Mouse (Mus musculus) adrenal gland, postnatal 25 days (tissue): ENCODE data around the gene Entpd8. TPM values are rescaled to one million over a fixed set of nuclear protein-coding genes. Genes with fewer than 3 reads are reported as not detected.
A peak's percentile ranks its signal among the peaks of the same experiment; 100 is the strongest.

Source experiments
- DNase-seq: peaks from one replicate; pipeline ENCODE4 v3.0.0; 2021; ENCODE audit warnings: mixed read lengths
- long read RNA-seq: library from polyadenylated mRNA; stranded (forward); transcript quantifications from one replicate; pipeline ENCODE4 v2.0.0, GENCODE M21; 2021
- total RNA-seq: library from RNA; stranded (reverse); gene quantifications from 2 replicates; pipeline ENCODE4 v1.2.3, GENCODE M21; 2021

Gene Entpd8
- 2.1 TPM in 1 of 2 replicates, not detected in the other for total RNA-seq
- long read RNA-seq, transcript Entpd8-203 (10 exons, 2,301 nt): major isoform, 31 of 64 reads
- long read RNA-seq, partial matches to known transcripts: 14 of 64 reads
- long read RNA-seq, other reads (novel, unspliced or antisense): 19 of 64 reads

GRCm38 (mm10) chr2:25080076-25080475 is at the start of gene Entpd8:
Gene Entpd8 (plus strand): TSS chr2:25080304.
- no peak for DNase-seq

DNA sequence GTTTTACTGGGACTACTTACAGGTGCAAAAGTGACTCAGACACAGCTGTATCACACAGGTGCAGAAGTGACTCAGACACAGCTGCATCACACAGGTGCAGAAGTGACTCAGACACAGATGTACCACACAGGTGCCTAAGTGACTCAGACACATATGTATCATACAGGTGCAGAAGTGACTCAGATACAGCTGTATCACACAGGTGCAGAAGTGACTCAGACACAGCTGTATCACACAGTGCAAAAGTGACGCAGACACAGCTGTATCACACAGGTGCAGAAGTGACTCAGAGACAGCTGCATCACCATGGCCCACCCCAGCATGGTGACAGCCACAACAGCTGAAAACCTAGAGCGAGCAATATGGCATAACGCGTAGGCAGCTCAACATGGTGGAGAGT is 45.1 kb upstream of the Entpd8 start:
- DNase-seq: no peak

DNA sequence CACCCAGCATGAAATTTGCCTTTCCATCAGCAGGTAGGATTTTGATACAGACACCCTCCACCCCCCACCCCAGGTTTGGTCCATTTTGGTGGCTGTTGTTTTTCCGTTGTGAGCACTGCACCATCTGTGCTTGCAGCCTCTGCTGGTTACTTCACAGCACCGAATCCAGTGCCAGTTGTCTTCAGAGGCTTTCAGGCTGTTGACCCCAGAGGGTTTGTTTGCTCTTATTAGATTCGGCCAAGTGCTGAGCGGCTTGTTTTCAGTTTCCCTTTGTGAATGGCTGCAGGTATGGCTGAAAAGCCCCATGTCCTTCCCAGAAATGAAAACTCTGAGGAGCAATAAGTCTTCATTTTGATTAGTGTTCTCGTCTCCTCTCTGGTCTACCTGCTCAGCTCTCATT is 40.0 kb upstream of the Entpd8 start:
- no peak for DNase-seq

DNA sequence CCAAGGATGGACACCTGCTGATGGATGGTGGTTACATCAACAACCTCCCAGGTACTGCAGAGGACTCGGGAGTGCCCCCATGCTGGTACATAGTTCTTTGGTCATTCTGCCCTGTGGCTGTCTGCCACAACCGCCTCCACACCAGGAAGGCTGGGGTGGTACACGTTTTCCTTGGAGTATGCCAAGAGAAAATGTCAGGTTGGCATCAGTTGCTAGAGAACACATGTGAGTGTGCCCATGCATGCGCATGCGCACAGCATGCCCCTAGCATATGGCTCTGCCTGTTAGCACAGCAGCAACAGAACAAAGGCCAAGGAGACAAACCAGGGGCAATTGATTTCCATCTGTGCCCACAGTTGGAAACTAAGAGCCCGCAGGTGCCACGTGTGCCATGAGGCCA is 29.2 kb upstream of the Entpd8 start:
- no peak for DNase-seq

GRCm38 (mm10) chr2:25051450-25051849 is 28.7 kb upstream of the Entpd8 start:
- DNase-seq: no peak

DNA sequence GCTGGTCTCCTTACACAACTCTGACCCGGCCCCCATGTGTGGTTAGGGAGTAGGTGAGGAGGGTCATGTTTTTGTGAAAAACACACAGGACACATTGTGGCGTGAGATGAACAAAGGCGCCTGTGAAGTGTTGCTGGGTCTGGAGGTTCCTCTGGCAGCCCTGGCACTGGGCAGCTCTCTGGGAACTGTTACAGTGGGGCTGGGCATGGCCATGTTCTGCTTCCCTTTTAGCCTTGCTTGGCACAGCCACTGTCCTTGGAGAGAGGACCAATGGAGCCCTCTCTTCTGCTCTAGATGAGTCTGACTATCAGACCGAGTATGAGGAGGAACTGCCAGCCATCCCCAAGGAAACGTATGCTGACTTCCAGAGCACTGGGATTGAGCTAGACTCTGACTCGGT is 27.0 kb upstream of the Entpd8 start:
- no peak for DNase-seq

DNA sequence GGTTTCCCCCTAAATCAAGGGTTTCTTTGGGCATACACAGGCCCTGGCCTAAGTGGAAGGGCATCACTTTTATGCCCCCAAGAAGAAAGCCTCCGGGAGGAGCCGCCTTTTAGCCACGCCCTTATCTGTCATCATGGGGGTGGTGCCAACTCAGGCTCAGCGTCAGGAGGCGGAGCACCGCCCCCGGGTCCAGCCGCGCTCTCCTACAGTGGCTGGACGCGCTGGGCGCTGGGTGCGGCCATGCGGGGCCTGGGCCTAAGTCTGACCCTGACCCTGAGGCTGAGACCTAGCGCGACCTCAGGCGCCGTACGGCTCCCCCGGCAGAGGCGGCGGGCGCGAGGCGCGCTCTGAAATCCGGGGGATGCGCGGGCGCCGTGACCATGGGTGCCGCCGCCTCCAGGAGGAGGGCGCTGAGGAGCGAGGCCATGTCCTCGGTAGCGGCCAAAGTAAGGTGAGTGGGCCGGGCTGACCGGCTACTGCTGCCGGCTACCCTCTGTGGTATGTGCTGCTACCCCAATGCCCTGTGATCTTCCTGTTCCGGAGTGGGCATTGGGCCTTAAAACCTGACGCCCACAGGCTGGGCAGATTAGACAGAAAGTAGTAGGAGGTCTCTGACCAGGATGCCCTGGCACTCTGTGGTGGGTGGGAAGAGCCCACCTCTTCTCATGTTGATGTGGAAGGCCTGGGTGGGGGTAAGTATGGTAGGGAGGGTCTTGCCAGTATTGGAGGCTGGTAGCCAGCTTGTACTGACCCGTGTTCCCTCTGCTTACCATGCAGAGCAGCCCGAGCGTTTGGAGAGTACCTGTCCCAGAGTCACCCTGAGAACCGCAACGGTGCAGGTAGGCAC is 25.7 kb upstream of the Entpd8 start, which contains the start of gene Nsmf:
Nsmf (plus strand) TSS at position 135 of the 847 bp plus-strand sequence.
- peak; percentile 87 for DNase-seq

DNA sequence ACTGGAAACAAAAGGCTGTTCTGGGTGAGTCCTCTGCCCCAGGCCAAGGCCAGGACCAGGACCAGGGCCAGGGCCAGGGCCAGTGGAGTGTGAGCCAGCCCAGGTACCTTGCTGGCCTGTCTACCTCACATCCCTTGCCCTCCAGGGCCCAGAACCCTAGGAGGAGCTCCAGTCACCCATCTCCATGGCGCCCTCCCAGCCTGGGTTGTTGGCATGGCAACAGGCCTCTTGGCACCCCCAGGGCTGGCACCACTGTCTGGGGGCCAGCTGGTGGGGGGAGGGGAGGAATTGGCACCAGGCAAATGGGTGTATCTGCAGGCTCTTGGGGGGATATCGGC is 25.1 kb upstream of the Entpd8 start:
- DNase-seq: peak; percentile 18

DNA sequence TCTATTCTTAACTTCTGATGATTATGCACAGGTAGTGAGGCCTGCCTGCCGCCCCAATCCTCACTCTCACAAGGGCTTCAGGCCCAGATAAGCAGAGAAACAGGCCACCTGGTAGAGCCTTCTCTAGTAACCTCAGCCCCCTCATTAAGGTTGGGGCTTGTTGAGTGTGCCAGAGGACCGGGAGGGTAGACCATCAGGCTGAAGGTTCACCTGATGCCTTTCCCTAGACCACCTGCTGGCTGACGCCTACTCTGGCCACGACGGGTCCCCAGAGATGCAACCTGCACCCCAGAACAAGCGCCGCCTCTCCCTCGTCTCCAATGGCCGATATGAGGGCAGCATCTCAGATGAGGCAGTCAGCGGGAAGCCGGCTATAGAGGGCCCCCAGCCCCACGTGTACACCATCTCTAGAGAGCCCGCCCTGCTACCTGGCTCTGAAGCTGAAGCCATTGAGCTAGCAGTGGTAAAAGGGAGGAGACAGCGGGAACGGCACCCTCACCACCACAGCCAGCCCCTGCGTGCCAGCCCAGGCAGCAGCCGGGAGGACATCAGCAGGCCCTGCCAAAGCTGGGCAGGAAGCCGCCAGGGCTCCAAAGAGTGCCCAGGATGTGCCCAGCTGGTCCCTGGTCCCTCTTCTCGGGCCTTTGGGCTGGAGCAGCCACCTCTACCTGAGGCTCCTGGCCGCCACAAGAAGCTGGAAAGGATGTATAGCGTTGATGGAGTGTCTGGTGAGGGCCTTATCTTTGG is 24.5 kb upstream of the Entpd8 start:
- DNase-seq: no peak

DNA sequence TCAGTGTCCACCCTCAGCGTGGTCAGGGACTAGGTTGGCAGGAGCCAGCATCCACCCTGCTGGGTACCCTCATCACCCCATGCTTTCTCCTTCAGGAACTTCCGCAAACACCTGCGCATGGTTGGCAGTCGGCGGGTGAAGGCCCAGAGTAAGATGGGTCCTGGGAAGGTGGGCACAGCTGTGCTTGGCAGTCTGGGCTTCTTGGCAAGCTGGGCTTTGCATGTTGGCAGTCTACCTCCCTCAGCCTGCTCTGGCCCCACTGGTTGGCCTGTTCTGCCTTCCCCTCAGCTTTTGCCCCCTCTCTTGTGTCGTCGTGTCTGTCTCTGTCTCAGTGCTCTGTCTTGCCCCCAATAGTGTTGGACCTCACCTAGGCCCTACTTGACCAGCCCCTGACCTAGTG is 21.2 kb upstream of the Entpd8 start:
- no peak for DNase-seq

GRCm38 (mm10) chr2:25063523-25063922 is 16.6 kb upstream of the Entpd8 start:
- no peak for DNase-seq

DNA sequence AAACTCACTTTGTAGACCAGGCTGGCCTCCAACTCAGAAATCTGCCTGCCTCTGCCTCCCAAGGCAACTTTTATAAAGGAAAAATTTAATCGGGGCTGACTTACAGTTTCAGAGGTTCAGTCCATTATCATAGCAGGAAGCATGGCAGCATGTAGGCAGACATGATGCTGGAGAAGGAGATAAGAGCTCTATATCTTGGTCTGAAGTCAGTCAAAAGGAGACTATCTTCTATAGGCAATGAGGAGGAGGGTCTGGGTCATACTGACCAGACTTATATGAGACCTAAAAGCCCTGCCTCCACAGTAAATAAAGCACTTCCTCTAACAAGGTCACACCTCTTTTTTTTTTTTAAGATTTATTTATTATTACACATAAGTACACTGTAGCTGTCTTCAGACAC is 15.8 kb upstream of the Entpd8 start:
- no peak for DNase-seq

- DNase-seq: no peak
Observed at GRCm38 (mm10) chr2:25065537-25065936, 14.6 kb upstream of the Entpd8 start.

GRCm38 (mm10) chr2:25066552-25066951 is 13.6 kb upstream of the Entpd8 start:
- no peak for DNase-seq

- DNase-seq: no peak
Observed at GRCm38 (mm10) chr2:25069537-25069936, 10.6 kb upstream of the Entpd8 start.

- DNase-seq: no peak
Observed at GRCm38 (mm10) chr2:25072398-25072797, 7.7 kb upstream of the Entpd8 start.

- DNase-seq: no peak
Observed at GRCm38 (mm10) chr2:25075506-25075905, 4.6 kb upstream of the Entpd8 start.

DNA sequence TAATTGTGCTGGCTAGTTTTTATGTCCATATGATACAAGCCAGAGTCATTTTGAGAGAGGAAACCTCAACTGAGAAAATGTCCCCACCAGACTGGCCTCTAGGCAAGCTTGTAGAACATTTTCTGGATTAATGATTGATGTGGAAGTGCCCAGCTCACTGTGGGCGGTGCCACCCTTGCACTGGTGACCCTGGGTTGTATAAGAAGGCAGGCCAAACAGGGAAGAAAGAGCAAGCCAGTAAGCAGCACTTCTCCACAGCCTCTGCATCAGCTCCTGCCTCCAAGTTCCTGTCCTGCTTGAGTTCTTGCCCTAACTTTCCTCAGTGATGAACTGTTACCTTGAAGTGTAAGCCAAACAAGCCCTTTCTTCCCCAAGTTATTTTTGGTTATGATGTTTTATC is 1.1 kb upstream of the Entpd8 start:
- DNase-seq: no peak

GRCm38 (mm10) chr2:25083697-25084096 is 3.6 kb downstream of the Entpd8 start:
- no peak for DNase-seq

DNA sequence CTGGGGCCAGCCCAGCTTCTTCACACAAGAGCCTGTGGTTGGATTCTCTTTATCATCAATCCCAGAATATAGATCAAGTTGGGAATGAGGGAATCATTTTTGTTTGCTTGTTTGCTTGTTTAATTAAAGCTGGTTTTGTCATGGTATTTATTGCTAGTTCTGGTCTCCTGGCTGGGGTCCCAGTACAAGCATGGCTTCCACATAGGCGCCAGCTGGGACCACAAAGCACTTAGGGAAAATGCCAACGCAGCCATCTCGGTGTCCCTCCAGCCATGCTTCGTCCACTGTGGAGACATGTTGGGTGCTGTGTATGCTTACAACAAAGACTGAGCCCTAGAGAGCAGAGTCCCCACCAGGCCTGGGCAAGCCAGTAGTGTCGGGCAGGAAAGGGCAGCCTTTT is 5.5 kb downstream of the Entpd8 start:
- DNase-seq: no peak

GRCm38 (mm10) chr2:25087842-25088241 is 7.7 kb downstream of the Entpd8 start:
- no peak for DNase-seq

DNA sequence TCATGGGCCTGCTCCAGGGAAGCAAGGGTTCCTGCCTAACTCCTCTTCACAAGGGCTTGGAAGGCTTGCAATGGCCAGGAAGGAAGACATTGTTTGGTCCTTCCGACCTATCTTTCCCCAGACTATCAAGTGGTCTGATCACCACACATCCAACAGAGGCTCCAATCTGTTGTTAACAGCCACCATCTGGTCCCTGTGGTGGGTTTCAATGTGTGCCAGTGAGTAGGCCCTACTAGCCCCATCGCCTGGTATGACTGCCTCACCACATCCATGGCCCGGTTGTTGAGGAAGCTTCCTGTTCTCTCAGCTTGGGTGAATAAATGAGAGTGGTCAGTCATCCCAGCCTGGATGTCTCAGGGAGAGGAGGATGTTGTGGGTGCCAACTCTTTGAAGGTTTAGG is 8.5 kb downstream of the Entpd8 start:
- no peak for DNase-seq

DNA sequence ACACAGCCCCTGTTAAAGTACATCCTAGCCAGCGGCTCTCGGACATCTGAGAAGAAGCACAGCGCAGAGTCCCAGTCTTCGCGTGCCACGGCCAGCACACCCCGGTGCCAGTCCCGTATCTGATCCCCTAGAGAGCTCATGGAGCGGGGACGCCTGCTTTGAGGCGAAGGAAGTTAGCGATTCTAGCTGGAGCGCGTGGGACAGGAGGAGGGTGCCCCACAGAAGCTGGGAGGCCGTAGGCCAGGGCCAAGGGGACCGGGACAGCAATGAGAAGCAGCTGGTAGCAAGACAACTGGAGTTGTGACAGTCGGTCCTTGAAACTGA is 14.6 kb downstream of the Entpd8 start:
- DNase-seq: no peak
